Mouse (Mus musculus) heart, embryonic 13.5 days (tissue): ENCODE data around the gene Chd3. TPM values are rescaled to one million over a fixed set of nuclear protein-coding genes. Genes with fewer than 3 reads are reported as not detected.
A peak's percentile ranks its signal among the peaks of the same experiment; 100 is the strongest.

Source experiments
- ATAC-seq: fragments of 200-750 bp; cut with Nextera tagmentation; 2 replicates; pipeline ENCODE4 v1.8.0; 2017; ENCODE audit warnings: moderate TSS enrichment; ENCODE audit not compliant: insufficient number of reproducible peaks, low FRiP score, low TSS enrichment; ENCODE audit errors: extremely low read depth
- H3K27ac ChIP-seq: fragments of 300-500 bp; sonication (generic); replicated peaks from 2 replicates; pipeline ENCODE4 v1.5.1; 2015; ENCODE audit warnings: moderate library complexity, mild to moderate bottlenecking, inconsistent platforms
- H3K27me3 ChIP-seq: fragments of 300-500 bp; sonication (generic); replicated peaks from 2 replicates; pipeline ENCODE4 v1.6.1; 2015; ENCODE audit warnings: mild to moderate bottlenecking, inconsistent platforms
- H3K36me3 ChIP-seq: fragments of 300-500 bp; sonication (generic); 2 replicates; pipeline ENCODE4 v1.6.1; 2015; ENCODE audit warnings: mild to moderate bottlenecking, inconsistent platforms
- H3K4me1 ChIP-seq: fragments of 300-500 bp; sonication (generic); 2 replicates; pipeline ENCODE4 v1.6.1; 2015; ENCODE audit warnings: inconsistent platforms
- H3K4me2 ChIP-seq: fragments of 300-500 bp; sonication (generic); 2 replicates; pipeline ENCODE4 v1.6.1; 2015; ENCODE audit warnings: inconsistent platforms, mild to moderate bottlenecking, moderate library complexity
- H3K4me3 ChIP-seq: fragments of 300-500 bp; sonication (generic); 2 replicates; pipeline ENCODE4 v1.5.1; 2015; ENCODE audit warnings: moderate library complexity, mild to moderate bottlenecking, inconsistent platforms
- H3K9ac ChIP-seq: fragments of 300-500 bp; sonication (generic); 2 replicates; pipeline ENCODE4 v1.6.1; 2015; ENCODE audit warnings: inconsistent platforms, mild to moderate bottlenecking, moderate library complexity
- H3K9me3 ChIP-seq: fragments of 300-500 bp; sonication (generic); 2 replicates; pipeline ENCODE4 v1.6.1; 2016; ENCODE audit warnings: inconsistent platforms
- WGBS: fragments of 180-500 bp; shearing (Covaris S2); methylation state at CpG from one replicate; pipeline ENCODE4 v1.1.7; 2015; ENCODE audit warnings: mixed read lengths; 5-methylcytosine and 5-hydroxymethylcytosine counted together
- polyA plus RNA-seq: library from polyadenylated mRNA; unstranded; fragments of >200 nt; fragmentation: Nextera tagmentation; extraction: Ambion mirVana; gene quantifications from 2 replicates; pipeline ENCODE4 v1.2.1, GENCODE M21; 2015

Gene Chd3
- polyA plus RNA-seq, 1 experiment from 2014 or later, result 18.8 TPM

DNA sequence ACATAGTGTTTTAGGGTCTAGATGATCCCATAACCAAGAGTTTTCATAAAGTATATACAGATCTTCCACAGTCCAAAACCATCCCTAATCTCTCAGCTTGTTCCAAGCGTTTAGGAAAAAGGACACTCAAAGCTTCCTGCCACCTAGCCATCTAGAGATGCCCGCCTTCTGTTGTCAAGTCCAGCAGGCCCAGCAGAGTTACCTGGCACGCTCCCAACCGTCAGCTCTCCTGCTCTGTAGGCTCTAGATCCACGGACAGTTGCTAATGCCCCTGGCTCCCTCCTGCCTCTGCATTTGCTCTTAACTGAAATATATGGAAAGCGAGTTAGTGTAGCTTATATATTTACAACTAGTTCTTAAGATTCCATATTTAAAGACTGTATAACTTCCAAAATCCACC, 12.2 kb upstream of the Chd3 start:
- Histone ChIP-seq H3K27ac (no peak overlapping the region), H3K4me3 (no peak overlapping the region), H3K27me3 (no peaks in the 10 kb centered on the region), H3K4me1 (peaks cover 18% of the 10 kb centered on the region), H3K4me2 (no peak overlapping the region), H3K9ac (no peak overlapping the region), H3K36me3 (peaks cover 5% of the 10 kb centered on the region; the same call in 1 of the 2 replicates), H3K9me3 (no peaks in the 10 kb centered on the region)
- WGBS, result 62% methylated on average over 6 of the region's 6 CpGs
- ATAC-seq, result no peak

DNA sequence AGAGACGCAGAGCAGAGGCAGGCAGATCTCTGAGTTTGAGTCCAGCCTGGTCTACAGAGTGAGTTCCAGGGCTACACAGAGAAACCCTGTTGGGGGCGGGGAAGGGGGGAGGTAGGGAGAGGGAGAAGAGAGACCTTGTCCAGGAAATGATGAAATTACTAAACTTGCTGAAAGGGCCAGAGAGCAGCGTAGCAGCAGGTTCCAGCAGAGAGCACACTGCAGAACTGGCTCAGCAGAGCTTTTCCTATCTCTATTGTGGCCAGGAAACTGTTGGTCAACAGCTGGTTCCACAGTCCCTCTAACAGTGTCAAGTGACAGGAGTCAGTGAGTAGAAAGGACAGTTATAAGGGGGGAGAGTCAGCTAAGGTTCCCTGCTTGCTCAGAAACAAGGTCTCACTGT, 10.4 kb upstream of the Chd3 start:
- H3K27me3 ChIP-seq, result no peaks in the 10 kb centered on the region
- H3K9me3 ChIP-seq, result no peaks in the 10 kb centered on the region
- peaks cover 10% of the 10 kb centered on the region for H3K36me3 ChIP-seq
- whole genome bisulfite sequencing, result 78% methylated on average over 3 of the region's 3 CpGs
- no peak overlapping the region for H3K4me2 ChIP-seq
- no peak overlapping the region for H3K27ac ChIP-seq
- H3K9ac ChIP-seq, result no peak overlapping the region
- no peak for ATAC-seq
- no peak overlapping the region for H3K4me3 ChIP-seq
- H3K4me1 ChIP-seq, result peaks cover 18% of the 10 kb centered on the region

DNA sequence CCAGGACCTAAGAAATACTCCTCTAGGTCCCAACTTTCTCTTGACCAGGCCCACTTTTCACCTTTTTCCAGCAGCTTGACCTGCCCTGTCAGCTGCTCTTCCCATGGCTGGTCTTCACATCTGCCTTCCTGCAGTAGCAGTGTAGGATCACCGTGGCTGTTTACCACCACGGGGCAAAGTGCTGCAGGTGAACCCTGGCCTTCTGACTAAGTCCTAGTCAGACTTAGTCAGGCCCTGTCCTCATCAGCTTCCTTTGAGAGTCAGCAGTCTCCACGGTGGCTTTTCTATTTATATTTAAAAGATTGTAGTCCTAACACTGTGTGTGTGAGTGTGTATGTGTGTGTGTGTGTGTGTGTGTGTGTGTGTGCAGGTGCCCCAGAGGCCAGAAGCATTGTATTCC, 8.6 kb upstream of the Chd3 start:
- H3K4me3 ChIP-seq, result no peak overlapping the region
- H3K9me3 ChIP-seq, result no peaks in the 10 kb centered on the region
- H3K4me1 ChIP-seq, result peaks cover 23% of the 10 kb centered on the region
- no peak for ATAC-seq
- no peak overlapping the region for H3K9ac ChIP-seq
- no peaks in the 10 kb centered on the region for H3K27me3 ChIP-seq
- no peak overlapping the region for H3K4me2 ChIP-seq
- WGBS, result 67% methylated on average over 3 of the region's 3 CpGs
- no peak overlapping the region for H3K27ac ChIP-seq
- H3K36me3 ChIP-seq, result peaks cover 26% of the 10 kb centered on the region

- Histone ChIP-seq H3K4me1 (peaks cover 32% of the 10 kb centered on the region), H3K9ac (no peak overlapping the region), H3K9me3 (no peaks in the 10 kb centered on the region), H3K4me3 (no peak overlapping the region), H3K4me2 (no peak overlapping the region), H3K36me3 (peaks cover 28% of the 10 kb centered on the region), H3K27me3 (no peaks in the 10 kb centered on the region), H3K27ac (no peak overlapping the region)
- no peak for ATAC-seq
- 83% methylated on average over 4 of the region's 4 CpGs for WGBS
These were observed 6.4 kb upstream of the Chd3 start for GRCm38 (mm10) chr11:69375646-69376045.

- Histone ChIP-seq H3K4me2 (peak overlapping the region; percentile 43), H3K9ac (0 out of 2 replicates have a peak overlapping the region, but pooled peaks have one; percentile 55), H3K4me3 (no peak overlapping the region), H3K9me3 (no peaks in the 10 kb centered on the region), H3K27me3 (no peaks in the 10 kb centered on the region), H3K4me1 (peaks cover 38% of the 10 kb centered on the region), H3K36me3 (peaks cover 28% of the 10 kb centered on the region), H3K27ac (no peak overlapping the region)
- no peak for ATAC-seq
- 83% methylated on average over 16 of the region's 16 CpGs for WGBS
These were observed 4.2 kb upstream of the Chd3 start for GRCm38 (mm10) chr11:69373223-69373965.

- H3K4me3 ChIP-seq, result no peak overlapping the region
- no peak for ATAC-seq
- peak overlapping the region; percentile 75 for H3K27ac ChIP-seq
- WGBS, result 52% methylated on average over 3 of the region's 3 CpGs
- H3K27me3 ChIP-seq, result no peaks in the 10 kb centered on the region
- H3K36me3 ChIP-seq, result peaks cover 27% of the 10 kb centered on the region
- no peak overlapping the region for H3K9ac ChIP-seq
- peak overlapping the region; percentile 53 for H3K4me2 ChIP-seq
- H3K4me1 ChIP-seq, result peaks cover 42% of the 10 kb centered on the region
- no peaks in the 10 kb centered on the region for H3K9me3 ChIP-seq
These were observed 3.6 kb upstream of the Chd3 start for GRCm38 (mm10) chr11:69372780-69373170.

GRCm38 (mm10) chr11:69372056-69372779, 3.0 kb upstream of the Chd3 start:
- H3K4me1 ChIP-seq, result peaks cover 48% of the 10 kb centered on the region
- no peak for ATAC-seq
- peak overlapping the region; percentile 53 for H3K4me2 ChIP-seq
- peak overlapping the region; percentile 56 for H3K9ac ChIP-seq
- no peaks in the 10 kb centered on the region for H3K9me3 ChIP-seq
- H3K27me3 ChIP-seq, result no peaks in the 10 kb centered on the region
- H3K36me3 ChIP-seq, result peaks cover 23% of the 10 kb centered on the region
- peak overlapping the region; percentile 75 for H3K27ac ChIP-seq
- peak overlapping the region; percentile 16; the same call in 1 of the 2 replicates for H3K4me3 ChIP-seq
- WGBS, result 16% methylated on average over 12 of the region's 12 CpGs

GRCm38 (mm10) chr11:69371601-69372000, 2.4 kb upstream of the Chd3 start:
- Histone ChIP-seq H3K9ac (peak overlapping the region; percentile 56; the same call in 1 of the 2 replicates), H3K27ac (peak overlapping the region; percentile 75), H3K4me3 (no peak overlapping the region), H3K36me3 (peaks cover 23% of the 10 kb centered on the region), H3K4me1 (peaks cover 52% of the 10 kb centered on the region), H3K9me3 (no peaks in the 10 kb centered on the region), H3K4me2 (peak overlapping the region; percentile 53), H3K27me3 (no peaks in the 10 kb centered on the region)
- WGBS, result 56% methylated on average over 12 of the region's 12 CpGs
- no peak for ATAC-seq

DNA sequence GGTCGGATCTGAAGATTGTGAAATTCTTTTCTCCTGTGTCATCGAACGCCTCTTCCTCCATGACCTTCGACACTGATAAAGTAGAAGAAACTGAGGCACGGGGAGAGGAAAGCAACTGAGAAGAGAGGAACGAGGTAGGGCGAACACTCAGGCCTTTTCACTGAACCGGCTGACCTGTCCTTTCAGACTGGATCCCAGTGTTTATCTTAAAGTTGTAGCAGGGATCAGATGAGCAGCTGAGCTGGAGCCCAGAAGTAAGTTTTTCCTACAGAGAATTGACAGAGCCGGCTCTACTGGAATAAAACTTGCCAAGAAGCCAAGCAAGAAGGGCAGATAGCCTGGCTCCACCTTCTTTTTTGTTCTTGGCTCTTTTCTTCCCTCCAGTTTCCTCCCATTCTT, 1.6 kb upstream of the Chd3 start:
- Histone ChIP-seq H3K9me3 (no peaks in the 10 kb centered on the region), H3K4me1 (peaks cover 57% of the 10 kb centered on the region), H3K27me3 (no peaks in the 10 kb centered on the region), H3K36me3 (peaks cover 21% of the 10 kb centered on the region), H3K27ac (peak overlapping the region; percentile 75), H3K4me3 (peak overlapping the region; percentile 13), H3K4me2 (peak overlapping the region; percentile 53), H3K9ac (peak overlapping the region; percentile 44; the same call in 1 of the 2 replicates)
- 20% methylated on average over 9 of the region's 9 CpGs for WGBS
- no peak for ATAC-seq

- 36% methylated on average over 2 of the region's 2 CpGs for WGBS
- no peak for ATAC-seq
- H3K4me3 ChIP-seq, result peak overlapping the region; percentile 90
These were observed 997 bp upstream of the Chd3 start for GRCm38 (mm10) chr11:69369990-69370816.

More at GRCm38 (mm10) chr11:69369990-69370816, 997 bp upstream of the Chd3 start:
- H3K27ac ChIP-seq, result peak overlapping the region; percentile 97
- H3K9me3 ChIP-seq, result no peaks in the 10 kb centered on the region
- peak overlapping the region; percentile 99 for H3K9ac ChIP-seq
- peaks cover 63% of the 10 kb centered on the region for H3K4me1 ChIP-seq
- peak overlapping the region; percentile 87 for H3K4me2 ChIP-seq
- peaks cover 18% of the 10 kb centered on the region for H3K36me3 ChIP-seq
- H3K27me3 ChIP-seq, result no peaks in the 10 kb centered on the region
